Comparison of ENCODE assay signal across 12 mouse cellular contexts in the genomic region with DNA sequence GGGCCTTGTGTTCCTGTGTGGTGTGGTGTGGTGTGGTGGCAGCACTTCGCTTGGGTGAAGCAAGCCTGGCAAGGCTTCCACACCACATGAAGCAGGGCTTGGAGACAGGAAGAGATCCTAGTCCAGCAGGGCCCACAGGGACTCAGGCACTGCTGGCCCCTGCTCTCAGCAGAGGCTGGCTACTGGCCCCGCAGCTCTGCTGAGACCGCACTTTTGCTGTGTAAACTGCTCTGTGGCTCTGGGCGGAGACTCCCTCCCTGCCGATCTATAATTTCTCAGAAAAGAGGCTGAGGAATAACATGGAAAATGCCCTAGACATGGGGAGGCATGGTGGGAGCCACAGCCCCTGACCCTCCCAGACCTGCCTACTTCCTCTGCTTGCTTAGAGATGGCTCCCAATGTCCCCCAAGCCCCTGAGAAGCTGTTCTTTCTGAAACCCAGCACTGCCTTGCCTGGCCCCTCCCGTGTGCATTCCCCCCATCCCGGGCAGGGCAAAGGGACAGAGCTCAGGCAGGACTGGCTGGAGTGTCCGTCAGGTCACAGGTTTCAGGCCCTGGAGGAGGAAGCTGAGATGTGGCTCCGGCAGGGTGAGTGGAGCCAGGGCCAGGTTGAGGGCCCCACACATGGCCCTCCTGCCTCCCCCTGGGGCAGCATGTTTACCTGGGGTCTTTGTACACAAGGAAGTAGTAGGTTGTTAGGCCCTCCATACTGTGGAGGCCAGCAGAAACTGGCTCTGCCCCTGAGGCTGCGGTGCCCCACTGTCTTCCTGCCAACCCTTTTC. TPM values are rescaled to one million over a fixed set of nuclear protein-coding genes. Genes with fewer than 3 reads are reported as not detected.
DNase-seq lines count a peak whose midpoint lies in the region; ATAC-seq and TF ChIP-seq lines count a peak whose summit lies in the region.
"Had no signal": no experiment of that assay in that cellular context is flagged by ENCODE, and none has a peak within 500 bp of the region (broad histone marks: within the 10 kb centered on the region; RNA-seq: fewer than 3 reads in every experiment).

No protein-coding gene starts in this region.

- H3K9me3 ChIP-seq in neural tube, embryonic 13.5 days: no peaks in the 10 kb centered on the region
- H3K9me3 ChIP-seq in neural tube, embryonic 15.5 days (replicated peaks): no peaks in the 10 kb centered on the region
- H3K9me3 ChIP-seq: midbrain, embryonic 13.5 days had no signal

- no peak overlapping the region for H3K4me3 ChIP-seq in neural tube, embryonic 13.5 days
- H3K4me3 ChIP-seq in neural tube, embryonic 15.5 days (replicated peaks): no peak overlapping the region
- H3K4me3 ChIP-seq in left cerebral cortex, adult 2 months: no peak overlapping the region
- H3K4me3 ChIP-seq: layer of hippocampus, adult 2 months; midbrain, embryonic 13.5 days had no signal

- H3K27me3 ChIP-seq in neural tube, embryonic 13.5 days: no peaks in the 10 kb centered on the region
- no peaks in the 10 kb centered on the region for H3K27me3 ChIP-seq in neural tube, embryonic 15.5 days (replicated peaks)
- H3K27me3 ChIP-seq: midbrain, embryonic 13.5 days had no signal

- H3K27ac ChIP-seq in neural tube, embryonic 13.5 days (replicated peaks): no peak overlapping the region
- no peak overlapping the region for H3K27ac ChIP-seq in neural tube, embryonic 15.5 days (replicated peaks)
- no peak overlapping the region for H3K27ac ChIP-seq in left cerebral cortex, adult 2 months
- H3K27ac ChIP-seq: layer of hippocampus, adult 2 months; midbrain, embryonic 13.5 days had no signal

- no peaks in the 10 kb centered on the region; the same call in 1 of the 2 replicates for H3K4me1 ChIP-seq in neural tube, embryonic 13.5 days (replicated peaks)
- H3K4me1 ChIP-seq in neural tube, embryonic 15.5 days: no peaks in the 10 kb centered on the region
- H3K4me1 ChIP-seq: midbrain, embryonic 13.5 days had no signal

- H3K9ac ChIP-seq in neural tube, embryonic 13.5 days: 0 out of 2 replicates have a peak overlapping the region, but pooled peaks have one; percentile 26
- no peak overlapping the region for H3K9ac ChIP-seq in neural tube, embryonic 15.5 days (replicated peaks)
- H3K9ac ChIP-seq: forebrain, postnatal 0 days; midbrain, embryonic 13.5 days had no signal

- peaks cover 1% of the 10 kb centered on the region for H3K36me3 ChIP-seq in neural tube, embryonic 13.5 days
- H3K36me3 ChIP-seq in neural tube, embryonic 15.5 days: peaks cover 4% of the 10 kb centered on the region

- ATAC-seq in neural tube, embryonic 13.5 days (ENCODE audit: low read depth): no peak
- no peak for ATAC-seq in neural tube, embryonic 15.5 days (ENCODE audit: low FRiP score)
- ATAC-seq: forebrain, postnatal 0 days; midbrain, embryonic 13.5 days had no signal

- no peak for TF ChIP-seq CTCF in left cerebral cortex, adult 2 months (IDR thresholded peaks at IDR 0.05)

- no peak overlapping the region for H3K4me2 ChIP-seq in neural tube, embryonic 13.5 days
- H3K4me2 ChIP-seq in neural tube, embryonic 15.5 days: no peak overlapping the region
- H3K4me2 ChIP-seq: midbrain, embryonic 13.5 days had no signal

- 66% methylated on average over 10 of the region's 10 CpGs for WGBS in neural tube, embryonic 13.5 days
- WGBS in neural tube, embryonic 15.5 days: 75% methylated on average over 10 of the region's 10 CpGs

- intact Hi-C loops in left cerebral cortex, adult 2 months (cut with DNase I): no loop called here

- peak; percentile 88 for DNase-seq in heart, adult 11 months
- no peak for DNase-seq in heart, adult 9 months (ENCODE audit: low spot score in 2 of 2)
- DNase-seq in kidney, postnatal 36 days: peak; percentile 79 to 83
- no peak for DNase-seq in embryo, embryonic 10.5 days (ENCODE audit: low spot score)
- DNase-seq in left cerebral cortex, adult 2 months (ENCODE audit: extremely low spot score in 1 of 2, low spot score in 2 of 2): no peak
- no peak for DNase-seq in thymus, postnatal 14 days
- DNase-seq: cerebellum, adult 8-10 months; forebrain, postnatal 0 days had no signal

RNA-seq across cellular contexts. Expression of a gene that starts 8.6 kb away (rescaled TPM):
- 63.5 and 76.1 TPM in 2 replicates for polyA plus RNA-seq in neural tube, embryonic 13.5 days (2015; fragmentation: Nextera tagmentation; extraction: Ambion mirVana)
- polyA plus RNA-seq in neural tube, embryonic 15.5 days (2015; fragmentation: Nextera tagmentation; extraction: Ambion mirVana): 63.2 and 68.9 TPM in 2 replicates
- total RNA-seq in left cerebral cortex, adult 2 months (2021): 10 to 100 TPM; 30.7 to 32.4 TPM

RNA-seq across cellular contexts. Expression of a gene that starts 8.9 kb away (rescaled TPM):
- polyA plus RNA-seq in neural tube, embryonic 13.5 days (2015; fragmentation: Nextera tagmentation; extraction: Ambion mirVana): 64.6 and 74.2 TPM in 2 replicates
- 77.6 and 84.2 TPM in 2 replicates for polyA plus RNA-seq in neural tube, embryonic 15.5 days (2015; fragmentation: Nextera tagmentation; extraction: Ambion mirVana)
- total RNA-seq in left cerebral cortex, adult 2 months (2021): 10 to 100 TPM; 58.6 to 63.3 TPM

RNA-seq across cellular contexts. Expression of a gene that starts 11.7 kb away (rescaled TPM):
- polyA plus RNA-seq in neural tube, embryonic 13.5 days (2015; fragmentation: Nextera tagmentation; extraction: Ambion mirVana): 0.39 TPM in 1 of 2 replicates, not detected in the other
- polyA plus RNA-seq in neural tube, embryonic 15.5 days (2015; fragmentation: Nextera tagmentation; extraction: Ambion mirVana): 0.06 and 0.78 TPM in 2 replicates
- total RNA-seq in left cerebral cortex, adult 2 months (2021): not detected
- polyA plus RNA-seq: midbrain, embryonic 13.5 days had no signal

RNA-seq across cellular contexts. Expression of a gene that starts 17.4 kb away (rescaled TPM):
- polyA plus RNA-seq in neural tube, embryonic 13.5 days (2015; fragmentation: Nextera tagmentation; extraction: Ambion mirVana): 32.7 and 36.3 TPM in 2 replicates
- polyA plus RNA-seq in neural tube, embryonic 15.5 days (2015; fragmentation: Nextera tagmentation; extraction: Ambion mirVana): 27.9 and 31.3 TPM in 2 replicates
- 10 to 100 TPM; 54.8 to 55.2 TPM for total RNA-seq in left cerebral cortex, adult 2 months (2021)

RNA-seq across cellular contexts. Expression of a gene that starts 17.4 kb away (rescaled TPM):
- polyA plus RNA-seq in neural tube, embryonic 13.5 days (2015; fragmentation: Nextera tagmentation; extraction: Ambion mirVana): 71.1 and 85.7 TPM in 2 replicates
- 89.0 and 89.5 TPM in 2 replicates for polyA plus RNA-seq in neural tube, embryonic 15.5 days (2015; fragmentation: Nextera tagmentation; extraction: Ambion mirVana)
- 10 to 100 TPM; 67.6 to 72.1 TPM for total RNA-seq in left cerebral cortex, adult 2 months (2021)

Comparison
In these comparisons a context has a peak if more than half of its experiments do, and no peak if none do; other contexts are left out.
1. DNase-seq: peak in heart, adult 11 months (single experiment) and kidney, postnatal 36 days (2 of 2); none in heart, adult 9 months (0 of 2), embryo, embryonic 10.5 days (single experiment), left cerebral cortex, adult 2 months (0 of 2) and thymus, postnatal 14 days (single experiment).